Mouse (Mus musculus): ENCODE measurements around the gene Lpin1. TPM values are rescaled to one million over a fixed set of nuclear protein-coding genes. Genes with fewer than 3 reads are reported as not detected.

Lpin1 gene
- polyA plus RNA-seq, 1 experiment from 2014 or later, result 9.6 TPM

GRCm38 (mm10) chr12:16600374-16600773 is 10.4 kb downstream of the Lpin1 start:
- H3K36me3 ChIP-seq (ENCODE audit: control insufficient read depth, insufficient read depth, low read length), result no peaks in the 10 kb centered on the region
- H3K4me2 ChIP-seq, result no peak overlapping the region
- no peaks in the 10 kb centered on the region for H3K4me1 ChIP-seq (replicated peaks; ENCODE audit: control insufficient read depth, insufficient read depth, low read length)
- H3K27me3 ChIP-seq (replicated peaks; ENCODE audit: control insufficient read depth, insufficient read depth, low read length), result no peaks in the 10 kb centered on the region
- H3K9me3 ChIP-seq (ENCODE audit: control insufficient read depth, low read length), result no peaks in the 10 kb centered on the region
- no peak for DNase-seq (ENCODE audit: low spot score)
- H3K27ac ChIP-seq (ENCODE audit: low read depth, low read length), result no peak overlapping the region
- WGBS, result 20% methylated on average over 1 of the region's 1 CpGs
- ATAC-seq (replicated peaks; ENCODE audit: low FRiP score), result no peak
- no peak overlapping the region for H3K9ac ChIP-seq (ENCODE audit: low read depth, low read length)
- no peak overlapping the region for H3K4me3 ChIP-seq (ENCODE audit: low read depth, low read length)

GRCm38 (mm10) chr12:16599359-16599758 is 11.4 kb downstream of the Lpin1 start:
- no peak overlapping the region for H3K4me3 ChIP-seq (ENCODE audit: low read depth, low read length)
- no peaks in the 10 kb centered on the region for H3K9me3 ChIP-seq (ENCODE audit: control insufficient read depth, low read length)
- H3K27ac ChIP-seq (ENCODE audit: low read depth, low read length), result no peak overlapping the region
- H3K9ac ChIP-seq (ENCODE audit: low read depth, low read length), result no peak overlapping the region
- no peaks in the 10 kb centered on the region for H3K36me3 ChIP-seq (ENCODE audit: control insufficient read depth, insufficient read depth, low read length)
- H3K4me2 ChIP-seq, result no peak overlapping the region
- DNase-seq (ENCODE audit: low spot score), result no peak
- WGBS, result 77% methylated on average over 3 of the region's 3 CpGs
- H3K27me3 ChIP-seq (replicated peaks; ENCODE audit: control insufficient read depth, insufficient read depth, low read length), result no peaks in the 10 kb centered on the region
- no peaks in the 10 kb centered on the region for H3K4me1 ChIP-seq (replicated peaks; ENCODE audit: control insufficient read depth, insufficient read depth, low read length)
- no peak for ATAC-seq (replicated peaks; ENCODE audit: low FRiP score)

GRCm38 (mm10) chr12:16593761-16594160 is 17.0 kb downstream of the Lpin1 start:
- H3K27ac ChIP-seq (ENCODE audit: low read depth, low read length), result no peak overlapping the region
- 95% methylated on average over 7 of the region's 7 CpGs for WGBS
- H3K4me3 ChIP-seq (ENCODE audit: low read depth, low read length), result no peak overlapping the region
- no peaks in the 10 kb centered on the region for H3K36me3 ChIP-seq (ENCODE audit: control insufficient read depth, insufficient read depth, low read length)
- no peak overlapping the region for H3K9ac ChIP-seq (ENCODE audit: low read depth, low read length)
- H3K9me3 ChIP-seq (ENCODE audit: control insufficient read depth, low read length), result no peaks in the 10 kb centered on the region
- H3K4me1 ChIP-seq (replicated peaks; ENCODE audit: control insufficient read depth, insufficient read depth, low read length), result peaks cover 25% of the 10 kb centered on the region
- no peak overlapping the region for H3K4me2 ChIP-seq
- H3K27me3 ChIP-seq (replicated peaks; ENCODE audit: control insufficient read depth, insufficient read depth, low read length), result no peaks in the 10 kb centered on the region
- ATAC-seq (replicated peaks; ENCODE audit: low FRiP score) (no peak), DNase-seq (ENCODE audit: low spot score) (no peak)

- ATAC-seq (replicated peaks; ENCODE audit: low FRiP score) (no peak), DNase-seq (ENCODE audit: low spot score) (no peak)
- no peak overlapping the region for H3K4me2 ChIP-seq
- H3K9me3 ChIP-seq (ENCODE audit: control insufficient read depth, low read length), result no peaks in the 10 kb centered on the region
- no peak overlapping the region for H3K27ac ChIP-seq (ENCODE audit: low read depth, low read length)
- no peaks in the 10 kb centered on the region for H3K27me3 ChIP-seq (replicated peaks; ENCODE audit: control insufficient read depth, insufficient read depth, low read length)
- H3K4me3 ChIP-seq (ENCODE audit: low read depth, low read length), result no peak overlapping the region
- H3K9ac ChIP-seq (ENCODE audit: low read depth, low read length), result no peak overlapping the region
- H3K4me1 ChIP-seq (replicated peaks; ENCODE audit: control insufficient read depth, insufficient read depth, low read length), result peaks cover 31% of the 10 kb centered on the region
- no peaks in the 10 kb centered on the region for H3K36me3 ChIP-seq (ENCODE audit: control insufficient read depth, insufficient read depth, low read length)
- 70% methylated on average over 7 of the region's 7 CpGs for WGBS
These were observed 17.8 kb downstream of the Lpin1 start for GRCm38 (mm10) chr12:16593014-16593413.

- Histone ChIP-seq H3K27ac (ENCODE audit: low read depth, low read length) (no peak overlapping the region), H3K36me3 (ENCODE audit: control insufficient read depth, insufficient read depth, low read length) (no peaks in the 10 kb centered on the region), H3K27me3 (replicated peaks; ENCODE audit: control insufficient read depth, insufficient read depth, low read length) (no peaks in the 10 kb centered on the region), H3K4me2 (no peak overlapping the region; the same call in 1 of the 2 replicates), H3K4me1 (replicated peaks; ENCODE audit: control insufficient read depth, insufficient read depth, low read length) (peaks cover 34% of the 10 kb centered on the region), H3K9ac (ENCODE audit: low read depth, low read length) (no peak overlapping the region), H3K4me3 (ENCODE audit: low read depth, low read length) (no peak overlapping the region), H3K9me3 (ENCODE audit: control insufficient read depth, low read length) (no peaks in the 10 kb centered on the region)
- DNase-seq (ENCODE audit: low spot score), result no peak
- no peak for ATAC-seq (replicated peaks; ENCODE audit: low FRiP score)
- WGBS, result 60% methylated on average over 5 of the region's 5 CpGs
These were observed 18.3 kb downstream of the Lpin1 start for GRCm38 (mm10) chr12:16592451-16592850.

- Histone ChIP-seq H3K9me3 (ENCODE audit: control insufficient read depth, low read length) (no peaks in the 10 kb centered on the region), H3K27ac (ENCODE audit: low read depth, low read length) (no peak overlapping the region; the same call in 1 of the 2 replicates), H3K27me3 (replicated peaks; ENCODE audit: control insufficient read depth, insufficient read depth, low read length) (no peaks in the 10 kb centered on the region), H3K4me3 (ENCODE audit: low read depth, low read length) (peak overlapping the region; percentile 31), H3K36me3 (ENCODE audit: control insufficient read depth, insufficient read depth, low read length) (no peaks in the 10 kb centered on the region), H3K4me2 (peak overlapping the region; percentile 66), H3K9ac (ENCODE audit: low read depth, low read length) (0 out of 2 replicates have a peak overlapping the region, but pooled peaks have one; percentile 13), H3K4me1 (replicated peaks; ENCODE audit: control insufficient read depth, insufficient read depth, low read length) (peaks cover 34% of the 10 kb centered on the region)
- WGBS, result 14% methylated on average over 15 of the region's 15 CpGs
- ATAC-seq (replicated peaks; ENCODE audit: low FRiP score) (peak; percentile 77), DNase-seq (ENCODE audit: low spot score) (peak; percentile 82)
These were observed 19.1 kb downstream of the Lpin1 start for GRCm38 (mm10) chr12:16591453-16592200.

DNA sequence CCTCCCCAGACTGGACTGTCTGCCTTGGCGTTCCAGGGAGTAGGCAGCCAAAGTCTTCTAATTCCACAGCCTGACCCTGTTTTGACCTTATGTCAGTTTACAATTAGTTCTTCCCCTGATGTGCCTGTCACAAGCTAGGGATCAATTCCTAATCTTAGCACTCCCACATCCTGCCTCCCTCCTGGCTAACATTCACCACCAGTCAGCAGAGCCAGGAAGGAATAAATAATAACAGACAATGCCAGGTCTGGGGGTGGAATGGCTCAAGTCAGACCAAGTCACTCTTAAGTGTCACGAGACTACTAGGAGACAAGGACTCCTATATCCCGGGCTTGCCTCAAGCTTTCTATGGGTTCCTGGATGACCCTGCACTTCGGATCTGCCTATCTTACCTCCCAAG is 20.8 kb downstream of the Lpin1 start:
- Histone ChIP-seq H3K4me2 (peak overlapping the region; percentile 87), H3K9ac (ENCODE audit: low read depth, low read length) (no peak overlapping the region), H3K27ac (ENCODE audit: low read depth, low read length) (no peak overlapping the region), H3K4me1 (replicated peaks; ENCODE audit: control insufficient read depth, insufficient read depth, low read length) (peaks cover 36% of the 10 kb centered on the region), H3K27me3 (replicated peaks; ENCODE audit: control insufficient read depth, insufficient read depth, low read length) (no peaks in the 10 kb centered on the region), H3K9me3 (ENCODE audit: control insufficient read depth, low read length) (no peaks in the 10 kb centered on the region), H3K36me3 (ENCODE audit: control insufficient read depth, insufficient read depth, low read length) (no peaks in the 10 kb centered on the region), H3K4me3 (ENCODE audit: low read depth, low read length) (no peak overlapping the region; the same call in 1 of the 2 replicates)
- DNase-seq (ENCODE audit: low spot score) (no peak), ATAC-seq (replicated peaks; ENCODE audit: low FRiP score) (no peak)
- WGBS, result 19% methylated on average over 4 of the region's 4 CpGs

DNA sequence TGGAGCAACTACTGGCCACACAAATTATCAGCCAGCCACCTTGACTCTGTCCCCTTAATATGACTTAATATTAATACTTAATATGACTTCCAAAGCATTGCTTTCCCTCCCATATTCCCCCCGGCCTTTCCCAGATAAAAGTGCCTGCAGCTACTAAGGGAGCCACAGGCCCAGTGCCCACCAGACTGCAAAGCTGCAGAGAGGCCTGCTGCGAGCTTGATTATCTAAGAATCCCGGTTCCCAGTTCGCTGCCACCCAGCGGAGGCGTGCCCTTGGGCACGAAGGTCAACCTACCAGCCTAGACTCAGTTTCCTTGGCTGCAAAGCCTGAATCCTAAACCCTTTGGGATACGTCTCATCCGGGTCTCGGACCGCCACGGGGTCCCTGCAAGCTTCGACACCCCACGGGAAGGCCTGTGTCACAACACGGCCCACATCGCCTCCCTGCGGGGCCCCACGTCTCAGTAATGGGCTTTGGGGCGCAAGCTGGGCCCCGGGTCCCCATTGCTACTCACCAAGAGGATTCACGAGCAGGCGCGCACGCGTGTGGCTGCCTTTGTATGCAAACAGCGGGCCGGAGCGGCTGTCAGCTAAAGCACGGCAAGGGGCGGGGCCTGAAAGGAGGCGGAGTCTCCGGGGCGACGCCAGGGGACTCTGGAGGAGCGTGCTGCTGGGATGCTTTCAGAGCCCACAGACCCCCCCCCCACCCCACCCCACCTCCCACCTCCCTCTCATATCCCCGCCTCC is 21.4 kb downstream of the Lpin1 start:
- peak; percentile 80 for ATAC-seq (replicated peaks; ENCODE audit: low FRiP score)

More for the DNA sequence above, 21.4 kb downstream of the Lpin1 start:
- Histone ChIP-seq H3K27ac (ENCODE audit: low read depth, low read length) (peak overlapping the region; percentile 70), H3K4me1 (replicated peaks; ENCODE audit: control insufficient read depth, insufficient read depth, low read length) (peaks cover 39% of the 10 kb centered on the region), H3K9ac (ENCODE audit: low read depth, low read length) (peak overlapping the region; percentile 61), H3K9me3 (ENCODE audit: control insufficient read depth, low read length) (no peaks in the 10 kb centered on the region), H3K4me2 (peak overlapping the region; percentile 87), H3K36me3 (ENCODE audit: control insufficient read depth, insufficient read depth, low read length) (no peaks in the 10 kb centered on the region), H3K4me3 (ENCODE audit: low read depth, low read length) (peak overlapping the region; percentile 79), H3K27me3 (replicated peaks; ENCODE audit: control insufficient read depth, insufficient read depth, low read length) (no peaks in the 10 kb centered on the region)
- peak; percentile 90 for DNase-seq (ENCODE audit: low spot score)
- WGBS, result under 1% methylated on average over 35 of the region's 36 CpGs

All from liver, embryonic 11.5 days (tissue).